Comparison of ENCODE assay signal across 23 mouse cellular contexts in genomic region chr16:97240085-97240484, GRCm38 (mm10).
"Had no signal": no experiment of that assay in that cellular context is flagged by ENCODE, and none has a peak within 500 bp of the region (broad histone marks: within the 10 kb centered on the region; RNA-seq: fewer than 3 reads in every experiment).

No protein-coding gene starts in this region.

- H3K4me1 ChIP-seq: kidney, embryonic 15.5 days; limb, embryonic 12.5 days; limb, embryonic 15.5 days; lung, embryonic 15.5 days; midbrain, embryonic 12.5 days; midbrain, embryonic 15.5 days; neural tube, embryonic 12.5 days; neural tube, embryonic 15.5 days had no signal

- H3K9me3 ChIP-seq: kidney, embryonic 15.5 days; limb, embryonic 12.5 days; limb, embryonic 15.5 days; lung, embryonic 15.5 days; midbrain, embryonic 12.5 days; midbrain, embryonic 15.5 days; neural tube, embryonic 12.5 days; neural tube, embryonic 15.5 days had no signal

- H3K36me3 ChIP-seq: kidney, embryonic 15.5 days; limb, embryonic 12.5 days; limb, embryonic 15.5 days; lung, embryonic 15.5 days; midbrain, embryonic 12.5 days; midbrain, embryonic 15.5 days; neural tube, embryonic 12.5 days; neural tube, embryonic 15.5 days had no signal

- DNase-seq: kidney, adult 11 months; kidney, adult 8-10 months; kidney, postnatal 10 days; kidney, postnatal 36 days; layer of hippocampus, postnatal 36 days; left cerebral cortex, postnatal 4 days; lung, adult 18-20 months; lung, postnatal 10 days; lung, postnatal 4 days; right cerebral cortex, adult 18-20 months; right cerebral cortex, postnatal 14 days; right cerebral cortex, postnatal 4 days; thymus, postnatal 25 days had no signal

- H3K9ac ChIP-seq: kidney, embryonic 15.5 days; limb, embryonic 12.5 days; limb, embryonic 15.5 days; liver, embryonic 14.5 days; lung, embryonic 15.5 days; midbrain, embryonic 12.5 days; midbrain, embryonic 15.5 days; neural tube, embryonic 12.5 days; neural tube, embryonic 15.5 days had no signal

- H3K4me3 ChIP-seq: kidney, embryonic 15.5 days; limb, embryonic 12.5 days; limb, embryonic 15.5 days; lung, embryonic 15.5 days; midbrain, embryonic 12.5 days; midbrain, embryonic 15.5 days; neural tube, embryonic 12.5 days; neural tube, embryonic 15.5 days had no signal

- H3K4me2 ChIP-seq: kidney, embryonic 15.5 days; limb, embryonic 12.5 days; limb, embryonic 15.5 days; lung, embryonic 15.5 days; midbrain, embryonic 12.5 days; midbrain, embryonic 15.5 days; neural tube, embryonic 12.5 days; neural tube, embryonic 15.5 days had no signal

- H3K27ac ChIP-seq: kidney, embryonic 15.5 days; limb, embryonic 12.5 days; limb, embryonic 15.5 days; liver, embryonic 14.5 days; lung, embryonic 15.5 days; midbrain, embryonic 12.5 days; midbrain, embryonic 15.5 days; neural tube, embryonic 12.5 days; neural tube, embryonic 15.5 days; stomach, postnatal 0 days had no signal

- ATAC-seq: midbrain, embryonic 15.5 days had no signal

- H3K27me3 ChIP-seq: kidney, embryonic 15.5 days; limb, embryonic 12.5 days; limb, embryonic 15.5 days; lung, embryonic 15.5 days; midbrain, embryonic 12.5 days; midbrain, embryonic 15.5 days; neural tube, embryonic 12.5 days; neural tube, embryonic 15.5 days had no signal
